Mouse (Mus musculus): Measurements from ENCODE around the gene Rprml. TPM values are rescaled to one million over a fixed set of nuclear protein-coding genes. Genes with fewer than 3 reads are reported as not detected.

Rprml gene
- polyA plus RNA-seq, 1 experiment: not detected

DNA sequence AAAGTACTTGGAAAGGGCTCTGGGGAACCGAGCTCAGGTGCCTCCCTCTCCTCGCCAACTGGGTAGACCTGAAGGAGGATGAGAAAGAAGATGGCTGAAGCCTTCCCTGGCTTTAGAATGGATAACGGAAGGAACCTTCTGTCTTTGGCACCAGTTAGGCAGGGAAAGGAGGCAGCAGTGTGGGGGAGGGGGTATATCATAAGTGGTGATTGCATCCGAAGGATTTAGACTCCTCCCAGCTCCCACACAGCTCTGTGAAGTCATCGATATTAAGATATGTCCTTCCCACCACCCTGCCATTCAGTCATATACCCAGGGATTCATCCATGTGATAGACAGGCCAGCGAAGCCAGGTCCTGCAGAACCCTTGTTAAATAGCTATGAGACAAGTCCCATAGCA, 2.1 kb downstream of the Rprml start:
- Histone ChIP-seq H3K79me2 (ENCODE audit: control insufficient read depth, insufficient read depth) (no peaks in the 10 kb centered on the region), H3K36me3 (ENCODE audit: control insufficient read depth, insufficient read depth) (no peaks in the 10 kb centered on the region), H3ac (ENCODE audit: control insufficient read depth, insufficient read length, low read depth) (no peak overlapping the region), H3K4me3 (ENCODE audit: insufficient read depth, poor library complexity, severe bottlenecking) (no peak overlapping the region), H3K79me3 (ENCODE audit: low read depth) (no peaks in the 10 kb centered on the region), H3K27me3 (ENCODE audit: control insufficient read depth, insufficient read depth, insufficient read length) (peaks cover 84% of the 10 kb centered on the region)
- TF ChIP-seq CTCF (IDR thresholded peaks at IDR 0.05; ENCODE audit: control insufficient read depth, insufficient read depth, insufficient read length): no peak
- TF ChIP-seq MYOG (IDR thresholded peaks at IDR 0.05; ENCODE audit: control insufficient read depth, extremely low read depth, insufficient read length): no peak
- no peak for TF ChIP-seq MYOD1 (IDR thresholded peaks at IDR 0.05; ENCODE audit: control insufficient read depth, insufficient read length, low read depth)
- TF ChIP-seq CEBPB (IDR thresholded peaks at IDR 0.05; ENCODE audit: low read depth): no peak
- TF ChIP-seq FOSL1 (IDR thresholded peaks at IDR 0.05; ENCODE audit: insufficient read depth, low read length, poor library complexity, severe bottlenecking): no peak
- no peak for TF ChIP-seq MAX (IDR thresholded peaks at IDR 0.05)
- TF ChIP-seq USF1 (IDR thresholded peaks at IDR 0.05; ENCODE audit: low read depth): no peak

DNA sequence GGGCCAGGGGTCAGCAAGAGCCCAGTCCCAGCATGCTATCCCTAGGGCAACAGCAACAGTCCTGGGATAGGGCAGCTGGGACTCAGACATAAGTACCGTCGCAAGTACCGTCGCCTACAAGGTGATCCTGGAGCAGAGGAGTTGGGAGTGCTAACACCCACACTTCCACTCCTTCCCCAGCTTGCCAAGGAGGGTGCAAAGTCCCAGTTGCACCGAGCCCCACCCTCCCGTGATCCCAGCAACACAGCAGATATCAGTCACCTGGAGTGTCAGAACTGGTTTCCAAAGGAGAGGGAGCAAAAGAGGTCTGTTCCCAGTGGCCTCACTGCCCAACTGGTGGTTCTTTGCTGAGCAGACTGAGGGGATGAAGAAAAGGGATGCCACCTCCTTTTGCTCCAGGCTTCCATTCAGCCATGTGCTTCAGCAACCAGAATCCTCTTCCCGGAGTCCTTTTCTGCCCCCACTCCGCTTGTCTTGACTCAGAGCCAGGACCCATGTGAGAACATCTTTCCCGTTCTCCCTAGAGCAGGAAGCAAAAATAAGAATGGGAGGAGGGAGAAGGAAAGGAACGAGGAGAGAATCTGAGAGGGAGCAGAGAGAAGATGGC, 4.1 kb downstream of the Rprml start:
- Histone ChIP-seq H3K79me3 (ENCODE audit: low read depth) (no peaks in the 10 kb centered on the region), H3K4me3 (ENCODE audit: insufficient read depth, poor library complexity, severe bottlenecking) (no peak overlapping the region), H3K36me3 (ENCODE audit: control insufficient read depth, insufficient read depth) (no peaks in the 10 kb centered on the region), H3ac (ENCODE audit: control insufficient read depth, insufficient read length, low read depth) (no peak overlapping the region), H3K27me3 (ENCODE audit: control insufficient read depth, insufficient read depth, insufficient read length) (peaks cover 80% of the 10 kb centered on the region), H3K79me2 (ENCODE audit: control insufficient read depth, insufficient read depth) (no peaks in the 10 kb centered on the region)
- TF ChIP-seq FOSL1 (IDR thresholded peaks at IDR 0.05; ENCODE audit: insufficient read depth, low read length, poor library complexity, severe bottlenecking): no peak

DNA sequence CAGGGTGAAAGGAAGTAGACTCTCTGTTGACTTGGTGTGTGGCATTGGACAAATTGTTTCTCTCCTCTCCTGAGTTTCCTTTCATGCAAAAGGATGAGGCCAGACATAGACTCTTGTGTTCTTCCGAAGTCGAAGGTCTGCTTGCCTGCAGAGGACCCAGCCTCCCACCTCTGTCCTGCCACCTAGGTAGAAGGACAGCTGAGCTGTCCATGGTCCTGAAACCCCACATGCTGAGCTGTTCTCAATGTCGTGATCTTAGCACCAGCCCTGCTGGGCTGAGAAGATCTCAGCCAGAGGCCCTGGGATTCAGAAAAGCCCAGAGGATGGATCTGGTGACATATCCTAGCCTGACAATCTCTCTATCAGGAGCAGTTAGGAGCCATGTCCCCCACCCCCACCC, 7.2 kb downstream of the Rprml start:
- no peaks in the 10 kb centered on the region for H3K79me2 ChIP-seq (ENCODE audit: control insufficient read depth, insufficient read depth)
- H3ac ChIP-seq (ENCODE audit: control insufficient read depth, insufficient read length, low read depth): no peak overlapping the region
- peaks cover 63% of the 10 kb centered on the region for H3K27me3 ChIP-seq (ENCODE audit: control insufficient read depth, insufficient read depth, insufficient read length)
- no peak overlapping the region for H3K4me3 ChIP-seq (ENCODE audit: insufficient read depth, poor library complexity, severe bottlenecking)
- TF ChIP-seq CEBPB (IDR thresholded peaks at IDR 0.05; ENCODE audit: low read depth) (no peak), MYOG (IDR thresholded peaks at IDR 0.05; ENCODE audit: control insufficient read depth, extremely low read depth, insufficient read length) (no peak), CTCF (IDR thresholded peaks at IDR 0.05; ENCODE audit: control insufficient read depth, insufficient read depth, insufficient read length) (no peak), MYOD1 (IDR thresholded peaks at IDR 0.05; ENCODE audit: control insufficient read depth, insufficient read length, low read depth) (no peak), FOSL1 (IDR thresholded peaks at IDR 0.05; ENCODE audit: insufficient read depth, low read length, poor library complexity, severe bottlenecking) (no peak), MAX (IDR thresholded peaks at IDR 0.05) (no peak), USF1 (IDR thresholded peaks at IDR 0.05; ENCODE audit: low read depth) (no peak)
- H3K79me3 ChIP-seq (ENCODE audit: low read depth): no peaks in the 10 kb centered on the region
- no peaks in the 10 kb centered on the region for H3K36me3 ChIP-seq (ENCODE audit: control insufficient read depth, insufficient read depth)

DNA sequence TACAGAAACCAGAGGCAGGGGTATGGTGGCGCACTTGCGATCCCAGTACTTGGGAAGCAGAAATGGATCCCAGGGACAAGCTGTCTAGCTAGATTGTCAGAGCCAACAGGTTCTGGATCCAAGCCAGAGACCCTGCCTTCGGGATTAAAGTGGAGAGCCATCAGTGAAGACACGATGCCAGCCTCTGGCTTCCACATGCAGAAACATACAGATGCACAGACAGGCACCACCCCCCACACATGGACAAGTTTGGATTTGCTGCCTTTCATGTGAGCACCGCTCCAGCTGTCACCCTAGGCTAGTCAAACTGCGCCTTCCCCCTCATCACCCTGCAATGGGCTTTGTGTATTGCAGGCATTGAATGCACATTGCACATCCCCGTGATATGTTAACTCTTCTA, 8.8 kb downstream of the Rprml start:
- H3K4me3 ChIP-seq (ENCODE audit: insufficient read depth, poor library complexity, severe bottlenecking): no peak overlapping the region
- H3K79me2 ChIP-seq (ENCODE audit: control insufficient read depth, insufficient read depth): no peaks in the 10 kb centered on the region
- peaks cover 55% of the 10 kb centered on the region for H3K27me3 ChIP-seq (ENCODE audit: control insufficient read depth, insufficient read depth, insufficient read length)
- H3K36me3 ChIP-seq (ENCODE audit: control insufficient read depth, insufficient read depth): no peaks in the 10 kb centered on the region
- no peaks in the 10 kb centered on the region for H3K79me3 ChIP-seq (ENCODE audit: low read depth)
- no peak for TF ChIP-seq CEBPB (IDR thresholded peaks at IDR 0.05; ENCODE audit: low read depth)
- TF ChIP-seq MYOD1 (IDR thresholded peaks at IDR 0.05; ENCODE audit: control insufficient read depth, insufficient read length, low read depth): no peak
- no peak overlapping the region for H3ac ChIP-seq (ENCODE audit: control insufficient read depth, insufficient read length, low read depth)

DNA sequence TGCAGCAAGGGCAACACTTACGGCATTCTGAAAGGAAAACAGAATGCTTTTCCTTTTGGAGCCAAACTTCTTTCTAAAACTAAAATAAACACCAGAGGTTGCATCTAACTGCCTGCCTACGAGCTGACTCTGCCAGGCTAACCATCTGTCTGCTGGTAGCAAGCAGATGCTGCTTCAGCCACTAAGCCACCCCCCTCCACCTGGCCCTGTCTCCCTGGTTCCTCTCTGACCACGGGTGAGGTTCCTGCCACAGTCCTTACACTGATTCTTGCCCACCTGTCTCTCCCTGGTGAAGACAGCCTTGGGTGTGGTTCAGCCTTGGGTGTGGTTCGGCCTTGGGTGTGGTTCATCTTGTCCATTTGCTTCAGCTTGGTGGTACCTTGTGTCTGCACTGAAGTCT, 12.5 kb downstream of the Rprml start:
- H3K79me3 ChIP-seq (ENCODE audit: low read depth): no peaks in the 10 kb centered on the region
- H3K36me3 ChIP-seq (ENCODE audit: control insufficient read depth, insufficient read depth): no peaks in the 10 kb centered on the region
- no peak for TF ChIP-seq CEBPB (IDR thresholded peaks at IDR 0.05; ENCODE audit: low read depth)
- TF ChIP-seq CTCF (IDR thresholded peaks at IDR 0.05; ENCODE audit: control insufficient read depth, insufficient read depth, insufficient read length): no peak
- TF ChIP-seq MYOD1 (IDR thresholded peaks at IDR 0.05; ENCODE audit: control insufficient read depth, insufficient read length, low read depth): no peak
- TF ChIP-seq MAX (IDR thresholded peaks at IDR 0.05): no peak
- TF ChIP-seq MYOG (IDR thresholded peaks at IDR 0.05; ENCODE audit: control insufficient read depth, extremely low read depth, insufficient read length): no peak
- TF ChIP-seq FOSL1 (IDR thresholded peaks at IDR 0.05; ENCODE audit: insufficient read depth, low read length, poor library complexity, severe bottlenecking): no peak
- TF ChIP-seq USF1 (IDR thresholded peaks at IDR 0.05; ENCODE audit: low read depth): no peak
- H3K4me3 ChIP-seq (ENCODE audit: insufficient read depth, poor library complexity, severe bottlenecking): no peak overlapping the region
- peaks cover 60% of the 10 kb centered on the region for H3K27me3 ChIP-seq (ENCODE audit: control insufficient read depth, insufficient read depth, insufficient read length)
- no peak overlapping the region for H3ac ChIP-seq (ENCODE audit: control insufficient read depth, insufficient read length, low read depth)
- H3K79me2 ChIP-seq (ENCODE audit: control insufficient read depth, insufficient read depth): no peaks in the 10 kb centered on the region

DNA sequence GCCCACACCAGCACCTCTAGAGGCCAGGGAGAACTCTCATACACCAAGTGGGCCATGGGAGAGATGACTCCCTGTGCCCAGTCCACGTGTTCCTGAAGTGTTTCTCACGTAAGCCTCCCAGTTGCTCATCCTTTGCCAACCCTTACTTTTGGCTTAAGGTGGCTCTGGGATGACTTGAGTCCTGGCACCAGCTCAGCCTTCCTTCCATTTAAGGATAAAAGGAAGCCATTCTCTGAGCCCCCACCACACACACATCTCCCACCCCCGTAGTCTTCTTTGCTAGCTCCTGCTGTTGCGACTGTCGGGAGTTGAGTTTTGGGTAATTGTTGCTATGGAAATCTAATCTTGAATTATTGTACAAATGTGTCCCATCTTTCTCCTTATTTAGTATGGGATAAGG, 13.2 kb downstream of the Rprml start:
- no peaks in the 10 kb centered on the region for H3K36me3 ChIP-seq (ENCODE audit: control insufficient read depth, insufficient read depth)
- H3K4me3 ChIP-seq (ENCODE audit: insufficient read depth, poor library complexity, severe bottlenecking): no peak overlapping the region
- TF ChIP-seq CEBPB (IDR thresholded peaks at IDR 0.05; ENCODE audit: low read depth) (no peak), FOSL1 (IDR thresholded peaks at IDR 0.05; ENCODE audit: insufficient read depth, low read length, poor library complexity, severe bottlenecking) (no peak), MYOD1 (IDR thresholded peaks at IDR 0.05; ENCODE audit: control insufficient read depth, insufficient read length, low read depth) (no peak), USF1 (IDR thresholded peaks at IDR 0.05; ENCODE audit: low read depth) (no peak), CTCF (IDR thresholded peaks at IDR 0.05; ENCODE audit: control insufficient read depth, insufficient read depth, insufficient read length) (no peak), MYOG (IDR thresholded peaks at IDR 0.05; ENCODE audit: control insufficient read depth, extremely low read depth, insufficient read length) (no peak), MAX (IDR thresholded peaks at IDR 0.05) (no peak)
- peaks cover 59% of the 10 kb centered on the region for H3K27me3 ChIP-seq (ENCODE audit: control insufficient read depth, insufficient read depth, insufficient read length)
- H3K79me3 ChIP-seq (ENCODE audit: low read depth): no peaks in the 10 kb centered on the region
- H3ac ChIP-seq (ENCODE audit: control insufficient read depth, insufficient read length, low read depth): no peak overlapping the region
- no peaks in the 10 kb centered on the region for H3K79me2 ChIP-seq (ENCODE audit: control insufficient read depth, insufficient read depth)

Data from C2C12 (cell line).